Mouse (Mus musculus): ENCODE data around the gene Cnot10.
"Not testable (repeated sequence)": the region's sequence is repeated elsewhere in the genome, so short reads cannot be mapped to it uniquely, and the experiment has no call there.

Cnot10 gene

GRCm38 (mm10) chr9:114650938-114651634, 11.1 kb upstream of the Cnot10 start:
- in situ Hi-C loops (cut with MboI, MseI) = no loop called here

DNA sequence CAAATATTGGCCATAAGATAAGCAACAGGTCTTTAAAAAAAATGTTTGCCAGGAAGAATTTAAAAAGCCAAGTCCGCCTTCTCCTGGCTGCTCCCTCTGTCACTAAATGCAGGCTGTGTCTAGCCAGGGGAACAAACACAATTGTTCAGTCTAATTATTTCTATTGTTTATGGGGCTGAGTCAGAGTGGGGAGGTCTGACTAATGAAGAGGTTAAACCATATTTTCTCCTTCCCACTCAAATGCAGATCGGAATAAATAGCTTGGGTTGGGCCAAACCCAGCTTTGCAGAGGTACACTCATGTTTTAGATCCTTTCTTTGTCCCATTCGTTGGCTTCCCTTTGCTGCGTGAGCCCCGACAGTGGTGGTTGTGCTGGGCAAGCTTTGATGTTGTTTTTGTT, 9.4 kb upstream of the Cnot10 start:
- in situ Hi-C loops (cut with MboI, MseI) = no loop called here

DNA sequence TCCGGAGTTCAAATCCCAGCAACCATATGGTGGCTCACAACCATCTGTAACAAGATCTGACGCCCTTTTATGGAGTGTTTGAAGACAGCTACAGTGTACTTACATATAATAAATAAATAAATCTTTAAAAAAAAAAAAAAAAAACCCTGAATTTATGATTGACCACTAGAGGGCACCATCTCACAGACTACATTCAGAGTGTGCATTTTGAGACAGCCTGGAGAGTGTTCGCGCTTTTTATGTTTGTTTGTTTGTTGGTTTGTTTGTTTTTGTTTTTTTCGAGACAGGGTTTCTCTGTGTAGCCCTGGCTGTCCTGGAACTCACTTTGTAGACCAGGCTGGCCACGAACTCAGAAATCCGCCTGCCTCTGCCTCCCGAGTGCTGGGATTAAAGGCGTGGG, 8.5 kb upstream of the Cnot10 start:
- in situ Hi-C loops (cut with MboI, MseI) = not testable (repeated sequence)

DNA sequence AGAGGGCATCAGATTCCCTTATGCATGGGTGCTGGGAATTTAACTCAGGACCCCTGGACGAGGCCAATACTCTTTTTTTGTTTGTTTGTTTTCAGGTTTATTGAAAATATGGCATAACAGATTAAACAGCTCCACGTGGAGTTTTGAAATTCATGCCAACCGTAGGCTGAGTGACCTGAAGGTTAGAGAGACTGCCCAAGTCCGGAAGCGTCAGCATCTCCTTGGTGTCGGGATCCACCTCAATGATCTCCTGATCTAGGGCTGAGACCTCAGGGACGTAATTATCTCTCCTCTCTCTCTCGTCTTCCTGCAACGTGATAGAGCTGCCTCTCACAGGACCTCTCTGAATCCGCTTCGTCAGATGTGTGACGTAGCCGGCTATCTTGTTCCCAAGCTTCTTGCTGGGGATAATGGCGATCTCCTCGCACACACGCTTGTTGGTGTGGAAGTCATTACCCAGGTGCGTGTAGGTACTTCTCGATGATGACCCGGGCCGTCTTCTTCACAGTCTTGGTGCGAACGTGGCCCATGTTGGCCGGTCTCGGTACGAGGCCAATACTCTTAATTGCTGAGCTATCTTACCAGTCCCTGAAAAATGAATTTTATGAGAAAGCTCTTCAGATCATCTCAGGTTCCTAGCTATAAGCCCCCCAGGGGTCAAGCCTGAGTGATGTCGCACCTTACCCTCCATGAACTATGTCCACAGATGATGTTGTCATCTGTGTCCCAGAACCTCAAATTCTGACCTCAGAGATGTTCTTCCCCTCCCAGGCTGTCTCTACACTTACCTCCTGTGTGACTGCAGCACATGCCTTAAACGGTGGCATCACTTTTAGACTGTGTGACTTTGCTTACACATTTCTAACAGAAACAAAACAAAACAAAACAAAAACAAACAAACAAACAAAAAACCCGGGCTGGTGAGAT, 7.8 kb upstream of the Cnot10 start:
- in situ Hi-C loops (cut with MboI, MseI) = no loop called here

DNA sequence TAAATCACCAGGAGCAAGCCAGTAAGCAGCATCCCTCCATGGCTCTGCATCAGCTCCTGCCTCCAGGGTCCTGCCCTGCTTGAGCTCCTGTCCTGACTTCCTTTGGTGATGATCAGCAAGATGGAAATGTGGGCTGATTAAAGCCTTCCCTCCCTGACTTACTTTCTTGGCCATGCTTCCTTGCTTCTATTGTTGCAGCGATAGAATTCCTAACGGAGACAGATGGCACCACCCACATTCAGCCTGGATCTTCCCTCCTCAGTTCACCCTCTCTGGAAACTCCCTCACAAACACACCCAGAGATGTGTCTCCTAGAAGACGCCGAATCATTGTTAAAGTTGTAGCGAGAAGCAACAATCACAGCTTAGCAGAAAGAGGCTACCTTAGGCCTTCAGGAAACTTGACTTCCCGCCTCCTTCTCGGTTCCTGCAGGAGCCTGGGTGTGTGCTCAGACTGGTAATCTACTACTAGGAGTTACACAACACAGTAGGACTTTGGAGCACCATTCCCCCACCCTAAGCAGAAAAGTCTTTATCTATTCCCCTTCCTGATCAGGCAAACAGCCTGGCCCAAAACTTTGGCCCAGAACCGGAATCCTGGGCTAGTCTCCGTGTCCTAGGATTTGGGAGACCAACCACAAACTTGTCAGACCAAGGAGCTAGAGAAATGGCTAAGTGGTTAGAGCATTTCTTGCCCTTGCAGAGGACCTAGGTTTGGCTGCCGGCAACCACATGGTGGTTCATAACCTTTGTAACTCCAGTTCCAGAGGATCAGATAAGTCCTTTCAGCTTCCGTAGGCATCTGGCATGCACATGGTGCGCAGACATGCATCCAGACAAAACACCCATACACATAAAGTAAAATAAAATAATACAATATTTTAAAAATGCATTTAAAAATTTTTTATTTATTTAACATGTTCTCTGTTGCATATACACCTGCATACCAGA, 6.8 kb upstream of the Cnot10 start:
- in situ Hi-C loops (cut with MboI, MseI) = no loop called here

- in situ Hi-C loops (cut with MboI, MseI) = no loop called here
These were observed 717 bp downstream of the Cnot10 start for GRCm38 (mm10) chr9:114639186-114639748.

DNA sequence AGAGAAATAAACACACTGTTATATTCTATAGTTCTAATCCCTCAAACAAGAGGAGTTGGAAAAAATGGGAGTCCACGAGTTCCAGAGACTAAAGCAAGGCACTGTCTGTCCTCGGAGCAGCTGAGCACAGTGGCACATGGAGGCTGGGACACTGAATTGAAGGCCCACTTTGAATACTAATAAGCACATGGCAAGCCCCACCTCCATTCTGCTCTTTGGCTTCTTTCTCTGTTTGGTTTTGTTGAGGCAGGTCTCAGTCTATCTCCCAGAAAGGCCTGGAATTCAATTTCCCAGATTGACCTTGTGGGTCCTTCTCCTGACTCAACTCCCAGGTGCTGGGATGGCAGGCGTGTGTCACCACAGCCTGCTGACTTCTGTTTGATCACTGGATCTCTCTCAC, 3.2 kb downstream of the Cnot10 start:
- in situ Hi-C loops (cut with MboI, MseI) = no loop called here

GRCm38 (mm10) chr9:114636150-114636549, 3.8 kb downstream of the Cnot10 start:
- in situ Hi-C loops (cut with MboI, MseI) = no loop called here

- in situ Hi-C loops (cut with MboI, MseI) = no loop called here
These were observed 7.7 kb downstream of the Cnot10 start for GRCm38 (mm10) chr9:114632331-114632730.

- in situ Hi-C loops (cut with MboI, MseI) = no loop called here
These were observed 13.3 kb downstream of the Cnot10 start for GRCm38 (mm10) chr9:114626726-114627125.

DNA sequence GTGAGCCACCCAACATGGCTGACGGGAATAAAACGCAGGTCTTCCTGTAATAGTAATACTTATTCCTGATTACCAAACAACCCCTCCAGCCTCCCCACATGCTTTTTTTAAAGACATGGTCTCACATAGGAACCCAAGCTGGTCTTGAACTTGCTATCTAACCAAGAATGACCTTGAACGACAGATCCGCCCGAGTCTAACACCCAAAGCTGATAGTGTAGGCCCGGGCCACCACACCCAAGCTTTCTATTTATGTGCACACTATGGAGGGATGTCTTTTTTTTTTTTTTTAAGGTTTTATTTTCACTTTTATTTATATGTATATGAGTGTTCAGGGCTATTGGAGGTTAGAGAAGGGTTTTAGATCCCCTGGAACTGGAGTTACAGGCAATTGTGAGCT, 15.8 kb downstream of the Cnot10 start:
- in situ Hi-C loops (cut with MboI, MseI) = no loop called here

DNA sequence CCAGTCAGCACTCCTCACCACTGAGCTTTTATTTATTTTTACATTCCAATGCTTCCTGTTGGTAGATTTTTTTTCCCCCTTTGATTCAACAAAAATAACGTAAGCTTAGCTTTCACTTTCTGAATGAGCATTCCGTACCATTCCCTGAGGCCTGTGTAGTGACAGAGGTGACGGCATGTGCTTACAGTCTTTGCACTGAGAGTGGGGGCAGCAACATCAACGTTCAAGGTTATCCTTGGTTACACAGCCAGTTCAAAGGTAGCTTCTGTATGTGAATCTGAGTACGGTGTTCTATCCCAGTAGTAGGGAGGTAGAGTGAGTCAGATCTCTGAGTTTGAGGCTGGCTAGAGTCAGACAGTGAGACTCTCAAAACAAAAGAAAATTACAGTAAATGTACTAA, 18.8 kb downstream of the Cnot10 start:
- in situ Hi-C loops (cut with MboI, MseI) = no loop called here

- in situ Hi-C loops (cut with MboI, MseI) = no loop called here
These were observed 25.6 kb downstream of the Cnot10 start for GRCm38 (mm10) chr9:114614176-114614953.

GRCm38 (mm10) chr9:114613026-114613425, 27.0 kb downstream of the Cnot10 start:
- in situ Hi-C loops (cut with MboI, MseI) = no loop called here

DNA sequence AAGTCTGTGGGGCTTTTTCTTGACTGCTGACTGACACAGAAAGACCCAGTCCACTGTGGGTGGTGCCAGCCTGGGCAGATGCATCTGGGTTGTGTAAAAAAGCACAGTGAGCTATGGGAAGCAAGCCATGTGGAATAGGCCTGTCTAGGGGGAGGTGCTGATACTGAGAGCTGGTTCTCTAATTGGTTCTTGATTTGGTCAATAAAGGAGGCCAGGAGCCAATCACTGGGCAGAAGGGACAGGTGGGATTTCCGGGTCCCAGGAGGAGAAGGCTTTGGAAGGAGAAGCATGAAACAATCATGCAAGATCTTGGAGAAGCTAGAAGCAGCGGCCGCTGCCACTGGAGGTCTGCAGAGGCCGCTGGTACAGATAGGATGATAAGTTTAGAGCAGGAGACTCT, 27.4 kb downstream of the Cnot10 start:
- in situ Hi-C loops (cut with MboI, MseI) = no loop called here

GRCm38 (mm10) chr9:114610266-114610665, 29.7 kb downstream of the Cnot10 start:
- in situ Hi-C loops (cut with MboI, MseI) = no loop called here

DNA sequence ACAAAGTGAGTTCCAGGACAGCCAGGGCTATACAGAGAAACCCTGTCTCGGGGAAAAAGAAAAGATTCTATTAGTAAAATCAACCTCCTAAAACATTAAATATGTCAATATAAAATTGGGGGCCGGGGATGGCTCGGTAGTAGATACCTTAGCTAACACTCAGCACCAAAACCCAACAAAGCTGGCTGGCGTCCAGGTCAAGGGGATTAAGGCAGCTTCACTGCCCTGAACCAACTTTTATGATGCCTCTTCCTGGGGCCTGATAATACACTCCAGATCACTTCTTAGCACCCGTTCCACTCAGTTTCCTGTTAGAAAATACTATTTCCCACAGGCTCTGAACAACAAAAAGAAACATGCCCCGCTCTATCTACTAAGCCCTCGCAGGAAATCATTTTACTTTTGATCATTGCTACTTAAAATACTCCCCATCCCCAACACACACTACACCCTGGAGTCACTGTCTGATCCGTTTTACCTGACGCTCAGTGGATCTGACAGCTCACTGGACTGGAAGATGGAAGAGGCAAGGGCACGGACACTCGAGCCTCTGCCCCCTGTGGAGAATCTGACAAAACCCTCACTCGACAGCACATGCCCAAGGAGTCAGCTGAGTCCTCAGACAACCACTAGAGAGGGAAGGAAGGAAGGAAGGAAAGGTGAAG, 36.0 kb downstream of the Cnot10 start:
- in situ Hi-C loops (cut with MboI, MseI) = no loop called here

- in situ Hi-C loops (cut with MboI, MseI) = no loop called here
These were observed 38.9 kb downstream of the Cnot10 start for GRCm38 (mm10) chr9:114601096-114601495.

DNA sequence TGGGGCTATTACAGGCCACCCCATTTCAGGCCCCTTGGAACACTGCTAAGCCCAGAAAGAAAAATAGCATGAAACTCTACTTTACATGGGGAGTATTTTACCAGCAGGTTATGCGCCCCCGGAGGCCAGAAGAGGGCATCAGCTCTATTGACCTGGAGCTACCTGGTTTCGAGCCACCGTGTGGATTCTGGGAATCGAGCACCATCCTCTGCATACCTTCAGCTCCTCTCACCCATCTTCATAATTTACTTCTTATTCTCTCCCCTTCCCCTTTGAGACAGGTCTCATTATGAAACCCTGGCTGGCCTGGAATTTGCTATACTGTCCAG, 55.0 kb downstream of the Cnot10 start:
- in situ Hi-C loops (cut with MboI, MseI) = no loop called here

Measured in T-helper 17 cell (primary cell).